Mouse (Mus musculus): ENCODE data around the gene Ppm1l.
A peak's percentile ranks its signal among the peaks of the same experiment; 100 is the strongest.

Gene Ppm1l

DNA sequence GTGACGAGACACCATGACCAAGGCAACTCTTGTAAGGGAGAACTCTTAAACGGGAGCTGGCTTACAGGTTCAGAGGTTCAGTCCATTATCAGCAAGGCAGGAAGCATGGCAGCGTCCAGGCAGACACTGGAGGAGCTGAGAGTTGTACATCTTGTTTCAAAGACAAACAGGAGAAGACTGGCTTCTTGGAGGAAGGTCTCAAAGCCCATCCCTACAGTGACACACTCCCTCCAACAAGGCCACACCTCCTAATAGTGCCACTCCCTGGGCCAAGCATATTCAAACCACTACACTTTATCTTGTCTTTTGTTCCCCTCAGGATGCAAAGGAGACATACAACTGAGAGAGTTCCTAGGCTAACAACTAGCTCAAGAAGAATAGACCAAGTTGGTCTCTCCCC, 279.5 kb downstream of the Ppm1l start:
- DNase-seq (ENCODE audit: low read depth, low spot score): no peak

GRCm38 (mm10) chr3:69597211-69597610, 280.6 kb downstream of the Ppm1l start:
- DNase-seq (ENCODE audit: low read depth, low spot score): no peak

DNA sequence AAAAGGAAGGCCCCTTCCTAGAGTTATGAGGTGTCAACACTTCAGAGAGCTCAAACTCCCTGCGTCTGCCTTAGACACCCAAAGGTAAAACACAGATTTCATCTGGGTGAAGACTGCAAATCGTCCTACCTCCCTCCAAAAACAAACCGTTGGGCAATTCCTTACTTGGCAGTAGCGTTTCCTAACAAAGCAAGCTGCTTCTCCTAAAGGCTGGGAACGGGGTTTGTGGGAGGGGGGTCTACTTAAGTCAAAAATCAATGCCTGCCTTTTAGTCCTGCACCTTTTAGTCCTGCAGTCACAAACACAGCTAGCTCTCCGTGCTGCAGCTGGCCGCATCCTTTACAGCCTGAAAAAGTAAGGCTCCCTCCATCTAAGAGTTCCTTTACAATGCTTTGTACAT, 281.2 kb downstream of the Ppm1l start:
- DNase-seq (ENCODE audit: low read depth, low spot score): no peak

GRCm38 (mm10) chr3:69598261-69599165, 281.9 kb downstream of the Ppm1l start, which contains the start of gene B3galnt1:
Gene B3galnt1, minus strand, starts transcription at chr3:69598960.
- DNase-seq (ENCODE audit: low read depth, low spot score): peak; percentile 30

DNA sequence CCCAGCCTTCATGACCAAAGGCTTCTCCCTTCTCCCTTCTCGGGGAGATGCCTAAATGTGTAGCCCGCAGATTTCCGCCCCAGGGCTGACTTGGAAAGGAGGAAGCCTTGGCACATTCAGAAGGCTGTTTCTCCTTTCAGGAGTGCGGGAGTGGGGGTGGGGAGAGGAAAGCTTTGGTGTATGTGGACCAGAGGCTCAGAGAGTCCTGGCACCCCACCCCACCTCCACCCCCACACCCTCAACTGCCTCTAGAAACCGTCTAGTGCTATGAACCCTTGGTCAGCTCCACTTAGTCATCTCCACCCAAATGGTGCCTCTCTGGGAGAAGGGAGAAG, 282.5 kb downstream of the Ppm1l start:
- no peak for DNase-seq (ENCODE audit: low read depth, low spot score)

GRCm38 (mm10) chr3:69606923-69607322, 290.3 kb downstream of the Ppm1l start:
- no peak for DNase-seq (ENCODE audit: low read depth, low spot score)

- no peak for DNase-seq (ENCODE audit: low read depth, low spot score)
Observed at GRCm38 (mm10) chr3:69607468-69607867, 290.8 kb downstream of the Ppm1l start.

DNA sequence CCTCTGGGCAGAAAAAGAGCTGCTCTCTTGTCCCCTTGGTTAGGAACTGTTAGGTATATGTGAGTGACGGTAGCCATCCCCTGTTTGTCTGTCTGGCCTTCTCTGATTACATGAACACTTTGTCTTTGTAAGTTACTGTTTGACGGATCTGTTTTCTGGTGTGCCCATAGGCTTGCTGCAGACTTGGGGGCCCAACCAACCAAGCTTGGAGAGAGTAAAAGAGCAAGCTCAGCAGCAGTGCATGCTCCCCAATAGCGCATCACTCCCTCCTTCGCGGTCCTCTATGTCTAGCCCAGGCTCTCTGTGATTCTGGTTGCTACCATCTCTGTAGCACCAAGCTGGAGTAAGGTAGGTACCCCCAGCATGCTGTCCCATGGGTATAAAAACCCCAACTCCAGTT, 291.2 kb downstream of the Ppm1l start:
- no peak for DNase-seq (ENCODE audit: low read depth, low spot score)

Data from CD4-positive, CD25-positive, alpha-beta regulatory T cell, adult 2 months (primary cell).